Mouse (Mus musculus) adrenal gland, postnatal 10 days (tissue): Measurements from ENCODE around the gene Bcap29. TPM values are rescaled to one million over a fixed set of nuclear protein-coding genes. Genes with fewer than 3 reads are reported as not detected.
"Not testable (repeated sequence)": the region's sequence is repeated elsewhere in the genome, so short reads cannot be mapped to it uniquely, and the experiment has no call there.

Experiments used
- DNase-seq: peaks from one replicate; pipeline ENCODE4 v3.0.0; 2021; ENCODE audit warnings: mixed read lengths
- long read RNA-seq, 2 experiments: library from polyadenylated mRNA; stranded (forward); transcript quantifications; one replicate each; pipeline ENCODE4 v2.0.0; 2021
- total RNA-seq, 2 experiments: library from RNA; stranded (reverse); gene quantifications; 2 replicates each; pipeline ENCODE4 v1.2.3; 2021

Bcap29 gene
- 10 to 100 TPM; 22.9 to 25.4 TPM for total RNA-seq
- long read RNA-seq, experiment 1, full-length matches to known transcripts, result 44 of 48 reads
- long read RNA-seq, experiment 1, partial matches to known transcripts, result 1 of 48 reads
- long read RNA-seq, experiment 1, other reads (novel, unspliced or antisense), result 3 of 48 reads
- long read RNA-seq, experiment 2, full-length matches to known transcripts, result 24 of 25 reads
- long read RNA-seq, experiment 2, partial matches to known transcripts, result 1 of 25 reads
- long read RNA-seq, experiment 2, other reads (novel, unspliced or antisense), result 0 of 25 reads

GRCm38 (mm10) chr12:31634343-31635239 is at the start of gene Bcap29:
Gene Bcap29 (minus strand): TSS chr12:31634658.
- peak; percentile 89 for DNase-seq

GRCm38 (mm10) chr12:31667187-31667586 is 32.7 kb upstream of the Bcap29 start:
- no peak for DNase-seq

GRCm38 (mm10) chr12:31665999-31666398 is 31.5 kb upstream of the Bcap29 start:
- DNase-seq, result no peak

GRCm38 (mm10) chr12:31656841-31657240 is 22.4 kb upstream of the Bcap29 start:
- DNase-seq, result no peak

GRCm38 (mm10) chr12:31654965-31655477 is 20.6 kb upstream of the Bcap29 start:
- no peak for DNase-seq

GRCm38 (mm10) chr12:31654197-31654964 is 19.9 kb upstream of the Bcap29 start, which contains the start of the genes Dus4l and Cog5:
Gene Dus4l (minus strand): TSS chr12:31654826.
Gene Cog5 (plus strand): TSS chr12:31654869.
- peak; percentile 98 for DNase-seq

GRCm38 (mm10) chr12:31653611-31654010 is 19.2 kb upstream of the Bcap29 start:
- no peak for DNase-seq

GRCm38 (mm10) chr12:31635240-31635607 is 766 bp upstream of the Bcap29 start:
- DNase-seq, result no peak

- peak; percentile 35 for DNase-seq
Observed at GRCm38 (mm10) chr12:31633970-31634342, 502 bp downstream of the Bcap29 start.

GRCm38 (mm10) chr12:31628396-31628795 is 6.1 kb downstream of the Bcap29 start:
- DNase-seq, result not testable (repeated sequence)

- no peak for DNase-seq
Observed at GRCm38 (mm10) chr12:31625016-31625415, 9.4 kb downstream of the Bcap29 start.

- no peak for DNase-seq
Observed at GRCm38 (mm10) chr12:31620106-31620505, 14.4 kb downstream of the Bcap29 start.

GRCm38 (mm10) chr12:31613353-31613752 is 21.1 kb downstream of the Bcap29 start:
- DNase-seq, result no peak

- DNase-seq, result no peak
Observed at GRCm38 (mm10) chr12:31608138-31608537, 26.3 kb downstream of the Bcap29 start.

GRCm38 (mm10) chr12:31604894-31605293 is 29.6 kb downstream of the Bcap29 start:
- DNase-seq, result no peak

GRCm38 (mm10) chr12:31603586-31603985 is 30.9 kb downstream of the Bcap29 start:
- no peak for DNase-seq

- no peak for DNase-seq
Observed at GRCm38 (mm10) chr12:31594296-31594695, 40.2 kb downstream of the Bcap29 start.

GRCm38 (mm10) chr12:31592011-31592410 is 42.4 kb downstream of the Bcap29 start:
- no peak for DNase-seq

- no peak for DNase-seq
Observed at GRCm38 (mm10) chr12:31583726-31584125, 50.7 kb downstream of the Bcap29 start.

GRCm38 (mm10) chr12:31582081-31582480 is 52.4 kb downstream of the Bcap29 start:
- DNase-seq, result no peak

- no peak for DNase-seq
Observed at GRCm38 (mm10) chr12:31581319-31581810, 53.1 kb downstream of the Bcap29 start.
